Mouse (Mus musculus): ENCODE data around the gene Cox14.

DNA sequence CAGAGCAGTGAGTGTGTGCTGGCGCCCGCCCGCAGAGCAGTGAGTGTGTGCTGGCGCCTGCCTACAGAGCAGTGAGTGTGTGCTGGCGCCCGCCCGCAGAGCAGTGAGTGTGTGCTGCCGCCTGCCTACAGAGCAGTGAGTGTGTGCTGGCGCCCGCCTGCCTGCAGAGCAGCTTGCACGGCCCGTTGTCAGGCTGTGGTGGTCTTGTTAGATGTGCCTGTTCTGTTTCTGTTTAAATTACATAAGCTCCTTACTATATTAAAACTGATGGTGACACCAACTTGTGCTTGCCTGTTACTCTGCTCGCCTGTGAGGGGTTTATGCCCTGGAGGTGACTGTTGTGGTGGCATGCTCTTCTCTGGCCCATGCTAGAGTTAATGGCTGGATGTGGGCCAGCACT is 17.2 kb upstream of the Cox14 start:
- TF ChIP-seq CTCF (IDR thresholded peaks at IDR 0.05; ENCODE audit: extremely low read depth, insufficient read length, insufficient replicate concordance, low read depth, low read length) (no peak), POLR2A (IDR thresholded peaks at IDR 0.05; ENCODE audit: low read depth, low read length) (no peak)

Data from small intestine, adult 2 months (tissue).